Mouse (Mus musculus) embryonic facial prominence, embryonic 14.5 days (tissue): ENCODE data around the gene 1700029I15Rik. TPM values are rescaled to one million over a fixed set of nuclear protein-coding genes. Genes with fewer than 3 reads are reported as not detected.
A peak's percentile ranks its signal among the peaks of the same experiment; 100 is the strongest.

Experiments used
- ATAC-seq: fragments of 200-750 bp; cut with Nextera tagmentation; 2 replicates; pipeline ENCODE4 v1.8.0; 2017; ENCODE audit warnings: low read depth, moderate number of reproducible peaks, moderate TSS enrichment
- DNase-seq: peaks from one replicate; pipeline ENCODE4 v3.0.0-alpha.2; 2015; ENCODE audit warnings: low spot score
- H3K27ac ChIP-seq: fragments of 300-500 bp; sonication (generic); replicated peaks from 2 replicates; pipeline ENCODE4 v1.5.1; 2014; ENCODE audit warnings: low read depth, mild to moderate bottlenecking, low read length, moderate library complexity
- H3K27me3 ChIP-seq: fragments of 300-500 bp; sonication (generic); replicated peaks from 2 replicates; pipeline ENCODE4 v1.6.1; 2014; ENCODE audit warnings: low read length; ENCODE audit not compliant: control insufficient read depth, insufficient read depth
- H3K36me3 ChIP-seq: fragments of 300-500 bp; sonication (generic); 2 replicates; pipeline ENCODE4 v1.6.1; 2014; ENCODE audit warnings: low read length, mixed read lengths; ENCODE audit not compliant: control insufficient read depth, insufficient read depth
- H3K4me1 ChIP-seq: fragments of 300-500 bp; sonication (generic); 2 replicates; pipeline ENCODE4 v1.6.1; 2014; ENCODE audit warnings: antibody characterized with exemption, low read length; ENCODE audit not compliant: control insufficient read depth, insufficient read depth
- H3K4me2 ChIP-seq: fragments of 300-500 bp; sonication (generic); 2 replicates; pipeline ENCODE4 v1.6.1; 2014; ENCODE audit warnings: low read depth, mild to moderate bottlenecking, low read length, moderate library complexity, mixed read lengths
- H3K4me3 ChIP-seq: fragments of 300-500 bp; sonication (generic); 2 replicates; pipeline ENCODE4 v1.5.1; 2014; ENCODE audit warnings: low read depth, mild to moderate bottlenecking, low read length
- H3K9ac ChIP-seq: fragments of 300-500 bp; sonication (generic); 2 replicates; pipeline ENCODE4 v1.6.1; 2014; ENCODE audit warnings: low read depth, mild to moderate bottlenecking, low read length, moderate library complexity, mixed read lengths
- H3K9me3 ChIP-seq: fragments of 300-500 bp; sonication (generic); 2 replicates; pipeline ENCODE4 v1.6.1; 2016; ENCODE audit warnings: low read length; ENCODE audit not compliant: control insufficient read depth
- WGBS: fragments of 180-500 bp; shearing (Covaris S2); extraction: QIAGEN DNeasy Blood & Tissue Kit; methylation state at CpG from one replicate; pipeline ENCODE4 v1.1.7; 2014; 5-methylcytosine and 5-hydroxymethylcytosine counted together
- polyA plus RNA-seq: library from polyadenylated mRNA; unstranded; fragments of >200 nt; fragmentation: Nextera tagmentation; extraction: Ambion mirVana; gene quantifications from 2 replicates; pipeline ENCODE4 v1.2.1, GENCODE M21; 2014

Gene 1700029I15Rik
- polyA plus RNA-seq, 1 experiment from 2014 or later: 2.7 TPM

DNA sequence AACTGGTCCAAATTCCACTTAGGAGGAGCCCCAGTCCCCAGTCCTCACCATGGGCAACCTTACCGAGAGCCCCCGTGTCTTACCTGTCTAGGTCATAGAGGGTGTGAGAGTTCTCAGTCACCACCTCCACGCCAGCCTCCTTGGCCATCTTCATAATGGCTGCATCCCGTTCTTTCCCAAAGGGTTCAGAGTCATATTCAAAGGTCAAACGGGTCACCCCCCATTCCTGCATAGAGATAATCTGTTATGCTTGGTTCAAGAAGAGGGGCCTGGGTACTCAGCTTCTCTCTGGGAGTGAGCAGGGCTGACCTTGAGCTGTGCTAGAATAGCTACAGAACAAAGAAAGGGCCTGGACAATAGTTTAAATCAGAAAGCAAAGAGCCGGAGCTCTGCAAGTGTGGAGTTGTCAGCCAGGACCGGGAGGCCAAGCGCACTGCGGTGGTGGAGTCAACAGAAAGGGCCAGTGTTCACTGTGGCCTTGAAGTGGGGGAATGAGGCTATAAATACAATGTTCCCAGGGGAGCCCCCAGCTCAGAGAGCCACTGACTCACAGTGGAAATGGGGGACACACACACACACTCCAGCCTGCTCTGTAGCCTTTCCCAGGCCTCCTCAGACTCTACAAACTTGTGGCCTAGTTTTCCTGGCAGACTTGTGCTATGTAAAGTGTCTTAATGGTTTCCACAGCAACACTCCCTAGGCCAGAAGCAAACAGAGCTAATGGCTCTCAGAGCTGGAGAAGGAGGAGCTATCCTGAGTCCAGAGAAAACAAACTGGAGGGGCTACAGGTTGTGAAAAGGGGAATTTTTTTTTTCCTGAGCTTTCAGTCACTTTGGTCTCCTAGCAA lies 42.3 kb downstream of the 1700029I15Rik start:
- H3K4me1 ChIP-seq: peaks cover 38% of the 10 kb centered on the region; the same call in 1 of the 2 replicates
- DNase-seq (peak; percentile 90), ATAC-seq (peak; percentile 74)
- H3K27me3 ChIP-seq: no peaks in the 10 kb centered on the region
- no peak overlapping the region for H3K9ac ChIP-seq
- WGBS: 75% methylated on average over 9 of the region's 9 CpGs
- H3K4me3 ChIP-seq: no peak overlapping the region
- peaks cover 66% of the 10 kb centered on the region for H3K36me3 ChIP-seq
- peak overlapping the region; percentile 87 for H3K27ac ChIP-seq
- no peaks in the 10 kb centered on the region for H3K9me3 ChIP-seq
- 0 out of 2 replicates have a peak overlapping the region, but pooled peaks have one; percentile 10 for H3K4me2 ChIP-seq

DNA sequence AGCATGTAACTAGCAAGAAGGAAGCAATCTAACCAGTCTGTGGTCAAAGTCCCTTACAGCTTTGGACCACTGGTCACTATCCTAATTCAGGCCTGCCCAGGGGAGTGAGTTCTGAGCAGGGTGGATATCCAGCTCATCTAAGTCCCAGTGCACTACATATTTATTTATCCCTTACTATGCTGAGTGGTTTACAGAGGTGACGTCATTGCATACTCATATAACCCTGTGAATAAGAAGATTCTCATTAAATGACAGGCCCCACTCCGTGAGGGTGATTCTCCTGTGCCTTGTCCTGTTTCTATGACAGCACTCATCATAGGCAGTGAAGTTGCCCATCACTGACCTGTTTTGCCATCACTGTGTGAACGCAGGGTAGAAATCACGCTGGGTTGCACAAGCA lies 43.0 kb downstream of the 1700029I15Rik start:
- Histone ChIP-seq H3K36me3 (peaks cover 59% of the 10 kb centered on the region), H3K27ac (peak overlapping the region; percentile 71; the same call in 1 of the 2 replicates), H3K4me1 (peaks cover 38% of the 10 kb centered on the region), H3K4me2 (no peak overlapping the region), H3K4me3 (no peak overlapping the region), H3K9me3 (no peaks in the 10 kb centered on the region), H3K27me3 (no peaks in the 10 kb centered on the region), H3K9ac (no peak overlapping the region)
- WGBS: 89% methylated on average over 4 of the region's 4 CpGs
- DNase-seq (no peak), ATAC-seq (no peak)

DNA sequence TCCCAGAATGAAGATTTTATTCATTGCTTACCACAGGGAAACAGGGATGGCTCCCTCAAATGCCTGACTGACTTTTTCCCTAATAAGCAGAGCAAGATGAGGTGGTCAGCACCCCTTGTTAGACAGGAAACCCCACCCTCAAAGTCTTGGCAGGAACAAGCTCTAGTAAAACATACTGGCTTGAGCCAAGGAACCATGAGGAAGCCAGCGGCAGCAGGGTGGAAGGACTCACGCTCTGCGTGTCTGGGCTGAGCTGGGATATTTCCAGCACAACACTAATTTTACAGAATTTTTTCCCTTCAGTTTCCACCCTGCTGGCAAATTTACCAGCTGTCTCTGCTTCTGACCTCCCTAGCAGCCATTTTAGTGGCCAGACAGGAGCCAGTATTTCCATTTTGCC lies 44.1 kb downstream of the 1700029I15Rik start:
- 54% methylated on average over 3 of the region's 3 CpGs for WGBS
- Histone ChIP-seq H3K4me2 (no peak overlapping the region), H3K27me3 (no peaks in the 10 kb centered on the region), H3K9ac (no peak overlapping the region), H3K9me3 (no peaks in the 10 kb centered on the region), H3K4me1 (peaks cover 48% of the 10 kb centered on the region), H3K4me3 (no peak overlapping the region), H3K36me3 (peaks cover 49% of the 10 kb centered on the region), H3K27ac (peak overlapping the region; percentile 71)
- ATAC-seq: no peak
- peak; percentile 76 for DNase-seq

GRCm38 (mm10) chr2:92427882-92428281 lies 45.5 kb downstream of the 1700029I15Rik start:
- Histone ChIP-seq H3K36me3 (peaks cover 34% of the 10 kb centered on the region), H3K9me3 (no peaks in the 10 kb centered on the region), H3K4me1 (peaks cover 63% of the 10 kb centered on the region), H3K27ac (peak overlapping the region; percentile 71), H3K9ac (no peak overlapping the region), H3K4me2 (no peak overlapping the region), H3K4me3 (no peak overlapping the region), H3K27me3 (no peaks in the 10 kb centered on the region)
- peak; percentile 92 for DNase-seq
- peak; percentile 86 for ATAC-seq
- WGBS: 42% methylated on average over 6 of the region's 6 CpGs

DNA sequence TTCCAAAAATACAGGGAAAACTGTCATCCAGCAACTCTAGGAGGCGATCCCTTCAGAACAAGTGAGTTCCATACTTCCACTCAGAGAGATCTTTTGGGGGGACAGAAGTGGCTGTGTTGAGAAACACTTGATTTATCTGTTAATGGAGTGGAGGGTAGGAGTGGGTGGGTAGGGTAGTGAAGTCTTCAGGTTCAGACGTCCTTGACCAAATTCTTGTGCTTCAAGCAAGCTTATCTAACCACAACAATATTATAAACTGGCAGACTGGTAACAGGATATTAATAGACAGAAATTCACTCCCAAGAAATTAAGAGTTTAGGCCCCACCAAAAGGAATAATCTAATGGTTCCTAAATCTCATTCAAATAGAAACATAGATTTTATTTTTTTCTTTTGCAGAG lies 47.8 kb downstream of the 1700029I15Rik start:
- WGBS: 78% methylated on average over 2 of the region's 2 CpGs
- Histone ChIP-seq H3K9me3 (no peaks in the 10 kb centered on the region), H3K4me3 (no peak overlapping the region), H3K4me1 (peaks cover 55% of the 10 kb centered on the region), H3K27ac (no peak overlapping the region), H3K27me3 (no peaks in the 10 kb centered on the region), H3K9ac (no peak overlapping the region), H3K36me3 (peaks cover 13% of the 10 kb centered on the region), H3K4me2 (no peak overlapping the region)
- no peak for ATAC-seq
- DNase-seq: no peak

GRCm38 (mm10) chr2:92430723-92431541 lies 48.6 kb downstream of the 1700029I15Rik start:
- no peak overlapping the region; the same call in 1 of the 2 replicates for H3K27ac ChIP-seq
- H3K9ac ChIP-seq: 0 out of 2 replicates have a peak overlapping the region, but pooled peaks have one; percentile 15
- no peaks in the 10 kb centered on the region for H3K9me3 ChIP-seq
- peak overlapping the region; percentile 63 for H3K4me2 ChIP-seq
- H3K4me3 ChIP-seq: peak overlapping the region; percentile 92
- peaks cover 50% of the 10 kb centered on the region for H3K4me1 ChIP-seq
- no peaks in the 10 kb centered on the region; the same call in 1 of the 2 replicates for H3K27me3 ChIP-seq
- peak; percentile 86 for DNase-seq
- H3K36me3 ChIP-seq: peaks cover 6% of the 10 kb centered on the region
- ATAC-seq: peak; percentile 16; the same call in 1 of the 2 replicates
- 65% methylated on average over 21 of the region's 21 CpGs for WGBS

- WGBS: 37% methylated on average over 11 of the region's 11 CpGs
- H3K4me2 ChIP-seq: peak overlapping the region; percentile 63
- peak overlapping the region; percentile 92 for H3K4me3 ChIP-seq
- ATAC-seq (no peak), DNase-seq (no peak)
- no peaks in the 10 kb centered on the region for H3K9me3 ChIP-seq
- H3K9ac ChIP-seq: peak overlapping the region; percentile 79; the same call in 1 of the 2 replicates
- no peaks in the 10 kb centered on the region for H3K36me3 ChIP-seq
- no peak overlapping the region; the same call in 1 of the 2 replicates for H3K27ac ChIP-seq
- H3K4me1 ChIP-seq: peaks cover 48% of the 10 kb centered on the region
- H3K27me3 ChIP-seq: no peaks in the 10 kb centered on the region; the same call in 1 of the 2 replicates
These were observed 49.4 kb downstream of the 1700029I15Rik start for GRCm38 (mm10) chr2:92431611-92432179.
